Mouse (Mus musculus) MEL (cell line): ENCODE results near the gene BC052040.

Experiments
- CHD2 ChIP-seq: IDR thresholded peaks from 2 replicates; pipeline ENCODE4 v1.6.1; 2011; ENCODE audit warnings: low read length, improper control_type of control experiment
- CTCF ChIP-seq, 3 experiments: IDR thresholded peaks in 2 of 3; conservative IDR thresholded peaks in 1 of 3; 2 replicates each; pipeline ENCODE4 v1.5.1; 2011 to 2012; ENCODE audit warnings: low read length in 3 of 3, low read depth in 2 of 3, mild to moderate bottlenecking in 2 of 3, improper control_type of control experiment in 1 of 3, inconsistent platforms in 1 of 3, mixed read lengths in 1 of 3, moderate library complexity in 1 of 3; ENCODE audit not compliant: control insufficient read depth in 1 of 3, insufficient read depth in 1 of 3, poor library complexity in 1 of 3, severe bottlenecking in 1 of 3
- EP300 ChIP-seq, 2 experiments: IDR thresholded peaks; 2 replicates each; pipeline ENCODE4 v1.6.1; 2011; ENCODE audit warnings: improper control_type of control experiment in 2 of 2, low read length in 2 of 2, low read depth in 1 of 2, mild to moderate bottlenecking in 1 of 2
- ETS1 ChIP-seq: IDR thresholded peaks from 2 replicates; pipeline ENCODE4 v1.6.1; 2012; ENCODE audit warnings: low read depth, mild to moderate bottlenecking, inconsistent platforms, low read length, improper control_type of control experiment, moderate library complexity
- GABPA ChIP-seq: IDR thresholded peaks from 2 replicates; pipeline ENCODE4 v1.6.1; 2012; ENCODE audit warnings: low read depth, mild to moderate bottlenecking, inconsistent platforms, low read length, improper control_type of control experiment, moderate library complexity
- GATA1 ChIP-seq: IDR thresholded peaks from 2 replicates; pipeline ENCODE4 v1.6.1; 2011; ENCODE audit warnings: low read depth, low read length, improper control_type of control experiment
- NELFE ChIP-seq: IDR thresholded peaks from 2 replicates; pipeline ENCODE4 v1.6.1; 2011; ENCODE audit warnings: low read depth, low read length, improper control_type of control experiment
- NRF1 ChIP-seq: IDR thresholded peaks from 2 replicates; pipeline ENCODE4 v1.6.1; 2014; ENCODE audit warnings: low read depth, mild to moderate bottlenecking, inconsistent platforms, low read length, improper control_type of control experiment, moderate library complexity; ENCODE audit not compliant: poor library complexity, insufficient read depth, severe bottlenecking
- POLR2A ChIP-seq, 2 experiments: IDR thresholded peaks; 2 replicates each; pipeline ENCODE4 v1.6.1; 2011 to 2012; ENCODE audit warnings: low read length in 2 of 2, mild to moderate bottlenecking in 2 of 2, control low read depth in 1 of 2, improper control_type of control experiment in 1 of 2, low read depth in 1 of 2, moderate library complexity in 1 of 2; ENCODE audit not compliant: control insufficient read depth in 1 of 2, insufficient read depth in 1 of 2, poor library complexity in 1 of 2
- POLR2AphosphoS2 ChIP-seq: IDR thresholded peaks from 2 replicates; pipeline ENCODE4 v1.6.1; 2011; ENCODE audit warnings: low read length, improper control_type of control experiment
- RAD21 ChIP-seq: IDR thresholded peaks from 2 replicates; pipeline ENCODE4 v1.6.1; 2011; ENCODE audit warnings: mild to moderate bottlenecking, low read depth, low read length, improper control_type of control experiment
- RCOR1 ChIP-seq: IDR thresholded peaks from 2 replicates; pipeline ENCODE4 v1.6.1; 2012; ENCODE audit warnings: low read depth, mild to moderate bottlenecking, inconsistent platforms, low read length, improper control_type of control experiment
- SIN3A ChIP-seq: IDR thresholded peaks from 2 replicates; pipeline ENCODE4 v1.6.1; 2012; ENCODE audit warnings: low read length, improper control_type of control experiment, inconsistent platforms

GRCm38 (mm10) chr2:115725926-115726325, 144.4 kb downstream of the BC052040 start:
- TF ChIP-seq CTCF (IDR thresholded peaks at IDR 0.05 in 2 of 3, conservative IDR thresholded peaks at IDR 0.05 in 1 of 3; ENCODE audit: control insufficient read depth in 1 of 3, insufficient read depth in 1 of 3, low read depth in 2 of 3, low read length in 3 of 3, poor library complexity in 1 of 3, severe bottlenecking in 1 of 3) (no peak), CHD2 (no peak), RAD21 (no peak), POLR2A (IDR thresholded peaks at IDR 0.05; ENCODE audit: control insufficient read depth in 1 of 2, insufficient read depth in 1 of 2, low read depth in 1 of 2, low read length in 2 of 2, poor library complexity in 1 of 2) (no peak), ETS1 (no peak), GATA1 (no peak), EP300 (IDR thresholded peaks at IDR 0.05; ENCODE audit: low read depth in 1 of 2, low read length in 2 of 2) (no peak), RCOR1 (no peak), NELFE (no peak), GABPA (no peak), POLR2AphosphoS2 (no peak), SIN3A (no peak), NRF1 (no peak)
